Mouse (Mus musculus): ENCODE measurements around the gene Btbd35f11.
"Not testable (repeated sequence)": the region's sequence is repeated elsewhere in the genome, so short reads cannot be mapped to it uniquely, and the experiment has no call there.

The Btbd35f11 gene

DNA sequence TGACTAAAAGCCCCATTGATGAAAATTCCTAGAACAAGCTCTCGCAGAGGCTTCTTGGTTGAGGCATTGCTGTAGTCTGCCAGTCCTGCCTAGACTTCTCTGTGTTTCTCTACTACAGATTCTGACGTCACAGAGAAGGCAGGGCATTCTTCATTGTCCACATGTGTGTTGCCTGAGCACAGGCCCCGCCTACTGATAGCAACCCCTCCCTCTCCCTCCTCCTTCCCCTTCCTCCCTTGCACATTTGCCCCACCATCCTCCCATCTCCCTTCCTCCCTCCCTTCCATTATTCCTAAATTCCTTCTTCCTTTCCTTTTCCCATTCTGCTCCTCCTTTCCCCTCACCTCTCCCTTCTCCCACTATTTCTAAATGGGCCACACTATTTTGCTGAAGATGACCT, at the start of gene Btbd35f11:
Btbd35f11 (minus strand) TSS at position 101 of the 400 bp plus-strand sequence.
- not testable (repeated sequence) for DNase-seq (ENCODE audit: low read depth, low spot score)

DNA sequence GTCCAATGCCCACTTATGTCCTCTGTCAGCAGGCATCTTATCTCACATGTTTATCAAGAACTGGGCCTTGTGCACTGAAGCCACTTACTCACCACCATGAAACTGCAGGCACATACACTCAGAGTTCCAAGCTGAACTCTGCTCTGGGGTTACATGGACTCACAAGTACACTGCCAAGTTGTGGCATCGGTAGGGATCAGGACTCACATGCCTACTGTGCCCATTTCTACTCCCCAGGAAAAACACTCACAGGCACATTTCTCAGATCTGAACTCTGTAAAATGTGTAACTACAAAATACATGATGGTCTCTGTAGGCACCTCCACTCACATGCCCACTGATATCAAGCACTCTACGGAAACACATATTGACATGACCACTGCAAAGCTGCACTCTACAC, 33.5 kb downstream of the Btbd35f11 start:
- DNase-seq (ENCODE audit: low read depth, low spot score), result not testable (repeated sequence)
